Mouse (Mus musculus) kidney, postnatal 36 days (tissue): ENCODE results near the gene Ago3.

Experiments
- DNase-seq, 2 experiments: peaks; one replicate each; pipeline ENCODE4 v3.0.0; 2021 to 2022; ENCODE audit warnings: mixed read lengths in 2 of 2

Gene Ago3

DNA sequence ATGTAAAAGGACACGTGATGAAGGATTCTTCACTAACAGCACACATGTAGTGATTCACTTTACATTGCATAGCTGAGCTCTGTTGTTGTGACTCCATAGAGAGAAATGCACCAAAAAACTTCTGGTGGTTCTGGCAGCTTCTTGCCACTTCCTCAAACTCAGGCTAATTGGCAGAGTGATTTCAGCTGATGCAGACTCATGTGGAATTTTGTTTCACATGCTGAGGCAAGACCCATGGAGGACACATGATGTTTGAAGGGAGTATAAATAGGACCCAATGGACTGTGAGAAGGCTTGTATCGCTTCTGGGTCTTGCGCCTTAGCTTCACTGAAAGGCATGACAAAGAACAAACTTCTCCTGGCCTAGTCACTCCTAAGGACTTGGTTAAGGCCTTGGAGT lies 16.8 kb downstream of the Ago3 start:
- no peak for DNase-seq

GRCm38 (mm10) chr4:126371497-126371896 lies 57.9 kb downstream of the Ago3 start:
- DNase-seq, result no peak

- DNase-seq, result no peak
Measured at GRCm38 (mm10) chr4:126360069-126360468, 69.3 kb downstream of the Ago3 start.

GRCm38 (mm10) chr4:126343451-126343850 lies 85.9 kb downstream of the Ago3 start:
- DNase-seq, result peak; percentile 22 to 25

DNA sequence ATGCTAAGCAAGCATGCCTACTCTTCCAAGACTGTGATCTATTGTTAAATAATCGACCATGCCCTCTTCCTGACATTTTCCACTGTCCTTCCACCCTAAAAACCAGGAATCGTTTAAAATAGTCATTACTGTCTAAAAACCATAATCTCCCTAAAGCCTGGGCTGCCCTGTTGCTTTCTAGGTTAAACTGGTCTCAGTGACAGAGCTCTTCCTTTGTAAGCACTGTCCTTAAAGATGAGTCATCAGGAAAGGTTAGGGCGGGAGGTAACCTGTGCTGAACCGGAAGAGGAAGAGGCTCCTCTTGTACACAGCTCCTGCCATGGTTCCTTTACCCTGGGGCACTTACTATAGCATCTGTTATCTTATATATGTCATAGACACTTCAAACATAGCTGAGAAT lies 89.9 kb downstream of the Ago3 start:
- no peak for DNase-seq

- peak in 1 of 2 experiments; percentile 68 for DNase-seq
Measured at GRCm38 (mm10) chr4:126332358-126332757, 97.0 kb downstream of the Ago3 start.

- no peak for DNase-seq
Measured at GRCm38 (mm10) chr4:126331751-126332150, 97.6 kb downstream of the Ago3 start.

DNA sequence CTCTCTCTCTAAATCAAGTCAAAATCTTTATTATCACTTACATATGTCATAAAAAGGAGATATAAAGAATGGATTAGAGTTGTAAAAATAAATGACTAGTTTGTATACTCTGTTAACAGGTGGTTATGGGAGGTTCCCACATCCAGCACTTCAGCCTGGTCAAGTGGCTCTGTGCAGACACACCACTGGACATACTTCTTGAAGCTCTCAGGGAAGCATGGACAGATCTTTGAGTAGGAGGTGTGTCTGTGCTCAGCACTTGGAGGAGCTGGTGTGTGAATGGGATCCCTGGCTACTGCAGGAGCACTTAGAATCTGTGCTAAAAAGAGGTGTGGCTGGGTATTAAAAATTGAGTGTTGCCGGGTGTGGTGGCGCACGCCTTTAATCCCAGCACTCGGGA lies 99.1 kb downstream of the Ago3 start:
- DNase-seq, result no peak

DNA sequence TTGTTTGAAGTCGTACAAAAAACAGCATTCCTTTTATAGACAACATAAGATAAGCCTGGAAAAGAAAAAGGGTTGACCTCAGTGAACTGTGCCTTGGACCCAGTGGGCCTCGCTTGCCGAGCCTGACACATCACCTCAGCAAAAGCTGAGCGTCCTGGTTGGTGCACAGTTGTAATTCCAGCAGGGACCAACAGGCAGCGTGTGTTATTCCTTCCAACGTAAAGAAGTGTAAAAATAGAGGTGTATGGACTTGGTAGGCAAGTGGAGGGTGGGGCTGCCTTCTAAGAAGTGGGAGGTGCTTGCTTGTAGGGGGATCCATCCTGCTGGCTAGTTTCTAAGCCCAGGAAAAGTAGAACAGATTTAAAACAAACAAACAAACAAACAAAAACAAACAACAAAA lies 103.3 kb downstream of the Ago3 start:
- no peak for DNase-seq

GRCm38 (mm10) chr4:126325281-126325861 lies 104.0 kb downstream of the Ago3 start, which contains the start of gene Tekt2:
Gene Tekt2 (minus strand): TSS chr4:126325688.
- no peak for DNase-seq

- DNase-seq, result no peak
Measured at GRCm38 (mm10) chr4:126324861-126325260, 104.5 kb downstream of the Ago3 start.

GRCm38 (mm10) chr4:126322646-126323045 lies 106.7 kb downstream of the Ago3 start:
- DNase-seq, result no peak

GRCm38 (mm10) chr4:126321854-126322511 lies 107.4 kb downstream of the Ago3 start:
- no peak for DNase-seq

GRCm38 (mm10) chr4:126321111-126321853 lies 108.1 kb downstream of the Ago3 start, which contains the start of gene Adprhl2:
Gene Adprhl2 (minus strand): TSS chr4:126321703.
- DNase-seq, result peak; percentile 97 to 100

- no peak for DNase-seq
Measured at GRCm38 (mm10) chr4:126319806-126320205, 109.5 kb downstream of the Ago3 start.

DNA sequence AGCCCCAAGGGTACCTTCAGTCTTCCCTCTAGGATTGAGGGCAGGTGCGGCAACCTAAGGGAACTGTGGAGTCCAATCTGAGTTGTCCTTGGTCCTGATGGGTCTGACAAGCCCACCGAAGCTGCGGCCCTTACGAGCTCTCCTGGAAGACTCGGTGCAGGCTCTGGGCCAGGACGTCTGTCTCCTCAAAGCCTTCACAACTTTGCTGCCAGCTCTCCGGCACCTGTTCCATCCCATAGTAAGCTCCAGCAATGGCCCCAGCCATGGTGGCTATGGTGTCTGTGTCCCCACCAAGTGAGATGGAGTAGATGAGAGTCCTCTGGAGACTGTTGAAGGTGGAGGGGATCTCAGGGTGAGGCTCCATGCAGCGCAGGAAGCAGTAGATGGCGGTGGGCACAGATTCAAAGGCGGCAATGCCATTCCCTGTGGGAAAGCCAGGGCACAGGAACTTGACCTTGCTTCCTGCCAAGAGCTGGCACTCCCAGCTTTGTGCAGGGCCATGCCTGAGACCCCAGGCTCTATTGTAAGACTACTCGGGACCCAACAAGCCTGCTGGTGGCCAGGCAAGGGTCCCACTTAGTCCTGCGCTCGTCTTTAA lies 112.8 kb downstream of the Ago3 start:
- DNase-seq, result no peak

- DNase-seq, result peak; percentile 64 to 75
Measured at GRCm38 (mm10) chr4:126315931-126316330, 113.4 kb downstream of the Ago3 start.

DNA sequence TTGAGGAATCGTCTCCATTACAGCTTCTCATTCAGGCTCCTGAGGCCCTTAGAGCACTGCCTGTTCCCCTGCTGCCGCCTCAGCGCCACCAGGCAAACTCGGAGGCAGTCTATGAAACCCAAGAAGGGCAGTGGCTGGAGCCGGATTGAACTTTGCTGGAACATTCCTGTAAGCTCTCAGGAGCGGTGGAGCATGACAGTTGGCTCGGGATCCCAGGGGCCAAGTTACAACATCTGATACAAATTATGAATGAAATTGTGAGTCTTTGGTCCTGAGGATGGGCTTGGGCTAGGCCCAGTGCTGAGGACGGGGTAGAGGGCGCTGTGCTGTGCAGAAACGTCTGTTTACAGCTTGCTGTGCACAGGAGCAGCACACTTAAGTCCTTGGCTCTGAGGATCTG lies 115.0 kb downstream of the Ago3 start:
- peak; percentile 76 to 86 for DNase-seq

GRCm38 (mm10) chr4:126313202-126313601 lies 116.2 kb downstream of the Ago3 start:
- no peak for DNase-seq

- DNase-seq, result no peak
Measured at GRCm38 (mm10) chr4:126311566-126312200, 117.7 kb downstream of the Ago3 start.

DNA sequence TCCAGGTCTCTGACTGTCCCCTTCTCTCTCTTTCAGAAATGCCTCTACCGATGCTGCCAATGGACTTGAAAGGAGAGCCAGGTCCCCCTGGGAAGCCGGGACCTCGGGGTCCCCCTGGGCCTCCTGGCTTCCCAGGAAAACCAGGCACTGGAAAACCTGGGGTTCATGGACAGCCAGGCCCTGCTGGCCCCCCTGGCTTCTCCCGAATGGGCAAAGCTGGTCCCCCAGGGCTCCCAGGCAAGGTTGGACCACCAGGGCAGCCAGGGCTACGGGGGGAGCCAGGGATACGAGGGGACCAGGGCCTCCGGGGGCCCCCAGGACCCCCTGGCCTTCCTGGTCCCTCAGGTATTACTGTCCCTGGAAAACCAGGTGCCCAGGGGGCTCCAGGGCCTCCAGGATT lies 119.0 kb downstream of the Ago3 start:
- DNase-seq, result no peak

DNA sequence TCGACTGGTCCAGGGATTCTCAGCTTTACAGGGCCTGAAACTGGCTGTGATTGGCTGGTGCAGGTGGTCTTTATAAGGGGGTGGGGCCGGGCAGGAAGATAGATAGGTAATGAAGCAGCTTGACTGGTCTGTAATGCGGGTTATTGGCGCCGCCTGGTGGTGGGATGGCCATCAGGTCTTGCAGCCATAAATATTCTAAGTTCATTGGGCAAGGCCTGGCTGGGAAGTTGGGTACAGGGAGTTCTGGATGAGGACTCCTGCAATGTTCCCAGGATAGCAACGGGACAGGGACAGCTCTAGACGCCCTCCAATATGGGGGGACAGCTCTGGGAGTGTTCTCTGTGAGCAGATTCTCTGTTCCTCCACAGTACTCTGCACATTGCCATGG lies 119.4 kb downstream of the Ago3 start:
- DNase-seq, result peak; percentile 87 to 95
